ENCODE assay signal across 11 mouse cellular contexts in genomic region chr5:43456018-43456417, GRCm38 (mm10). TPM values are rescaled to one million over a fixed set of nuclear protein-coding genes. Genes with fewer than 3 reads are reported as not detected.
DNase-seq lines count a peak whose midpoint lies in the region; ATAC-seq and TF ChIP-seq lines count a peak whose summit lies in the region.
"Had no signal": no experiment of that assay in that cellular context is flagged by ENCODE, and none has a peak within 500 bp of the region (broad histone marks: within the 10 kb centered on the region; RNA-seq: fewer than 3 reads in every experiment).

No protein-coding gene starts in this region.

- H3K9ac ChIP-seq in heart, embryonic 14.5 days (ENCODE audit: low read length): no peak overlapping the region
- no peak overlapping the region for H3K9ac ChIP-seq in lung, postnatal 0 days (replicated peaks; ENCODE audit: low read depth)
- H3K9ac ChIP-seq: liver, embryonic 15.5 days; neural tube, embryonic 13.5 days had no signal

- H3K4me3 ChIP-seq in heart, embryonic 14.5 days (ENCODE audit: control insufficient read depth in 1 of 2, insufficient read depth in 1 of 2, low read depth in 1 of 2, low read length in 2 of 2): no peak overlapping the region
- no peak overlapping the region for H3K4me3 ChIP-seq in lung, postnatal 0 days (ENCODE audit: low read depth, low read length)
- H3K4me3 ChIP-seq: liver, embryonic 15.5 days; neural tube, embryonic 13.5 days had no signal

- DNase-seq in gastrocnemius, postnatal 10 days: peak; percentile 5
- no peak for DNase-seq in gastrocnemius, postnatal 36 days
- peak; percentile 36 for DNase-seq in embryo, embryonic 10.5 days (ENCODE audit: low spot score)
- DNase-seq in lung, postnatal 0 days (ENCODE audit: low spot score): peak; percentile 72
- no peak for DNase-seq in thymus, postnatal 0 days (ENCODE audit: low spot score)
- no peak for DNase-seq in adrenal gland, adult 18-20 months (ENCODE audit: low spot score in 2 of 2)
- no peak for DNase-seq in cerebellum, postnatal 25 days
- DNase-seq: B cell, adult 2 months had no signal

- 0 out of 2 replicates have a peak, but pooled peaks have one; percentile 19 for TF ChIP-seq EP300 in lung, postnatal 0 days (IDR thresholded peaks at IDR 0.05)

- WGBS in heart, embryonic 14.5 days: 7% methylated on average over 3 of the region's 3 CpGs
- WGBS in lung, postnatal 0 days: 48% methylated on average over 3 of the region's 3 CpGs

- no peak overlapping the region for H3K27ac ChIP-seq in heart, embryonic 14.5 days (replicated peaks in 1 of 2; ENCODE audit: control insufficient read depth in 1 of 2, insufficient read depth in 1 of 2, low read depth in 2 of 2, low read length in 2 of 2)
- H3K27ac ChIP-seq in lung, postnatal 0 days (ENCODE audit: low read length): no peak overlapping the region
- H3K27ac ChIP-seq: liver, embryonic 15.5 days; neural tube, embryonic 13.5 days had no signal

- no peaks in the 10 kb centered on the region for H3K4me1 ChIP-seq in heart, embryonic 14.5 days (ENCODE audit: control insufficient read depth in 2 of 2, insufficient read depth in 2 of 2, low read length in 2 of 2)
- H3K4me1 ChIP-seq in lung, postnatal 0 days (ENCODE audit: insufficient read depth, low read depth, low read length): no peaks in the 10 kb centered on the region
- H3K4me1 ChIP-seq: liver, embryonic 15.5 days; neural tube, embryonic 13.5 days had no signal

- intact Hi-C loops in gastrocnemius, postnatal 36 days (cut with DNase I): no loop called here

- no peaks in the 10 kb centered on the region for H3K27me3 ChIP-seq in heart, embryonic 14.5 days (ENCODE audit: control insufficient read depth, insufficient read depth, low read length)
- no peaks in the 10 kb centered on the region for H3K27me3 ChIP-seq in lung, postnatal 0 days (replicated peaks; ENCODE audit: insufficient read depth, low read length)
- H3K27me3 ChIP-seq: liver, embryonic 15.5 days; neural tube, embryonic 13.5 days had no signal

- ATAC-seq in heart, embryonic 14.5 days (ENCODE audit: insufficient number of reproducible peaks, insufficient read depth, low FRiP score, low read depth): peak; percentile 39; the same call in 1 of the 2 replicates
- peak; percentile 78 for ATAC-seq in lung, postnatal 0 days

- no peak overlapping the region for H3K4me2 ChIP-seq in heart, embryonic 14.5 days (ENCODE audit: low read length)
- H3K4me2 ChIP-seq in lung, postnatal 0 days (replicated peaks; ENCODE audit: low read depth, low read length): no peak overlapping the region
- H3K4me2 ChIP-seq: liver, embryonic 15.5 days; neural tube, embryonic 13.5 days had no signal

- TF ChIP-seq CTCF in lung, postnatal 0 days (IDR thresholded peaks at IDR 0.05): no peak

- no peaks in the 10 kb centered on the region for H3K9me3 ChIP-seq in heart, embryonic 14.5 days (ENCODE audit: control insufficient read depth, low read length)
- H3K9me3 ChIP-seq in lung, postnatal 0 days (ENCODE audit: low read length): no peaks in the 10 kb centered on the region
- H3K9me3 ChIP-seq: liver, embryonic 15.5 days; neural tube, embryonic 13.5 days had no signal

- H3K36me3 ChIP-seq in heart, embryonic 14.5 days (ENCODE audit: control insufficient read depth, insufficient read depth, low read length): no peaks in the 10 kb centered on the region
- no peaks in the 10 kb centered on the region for H3K36me3 ChIP-seq in lung, postnatal 0 days (ENCODE audit: insufficient read depth, low read length)
- H3K36me3 ChIP-seq: liver, embryonic 15.5 days; neural tube, embryonic 13.5 days had no signal

RNA-seq across cellular contexts. Expression of gene C1qtnf7, which starts 59.3 kb away (rescaled TPM):
- 1 to 10 TPM; 2.0 to 2.1 TPM for total RNA-seq in gastrocnemius, postnatal 10 days (2021)
- 1 to 10 TPM in 1 of 2 experiments, under 1 TPM in 1; 0.35 to 1.1 TPM for total RNA-seq in gastrocnemius, postnatal 36 days (2021)
- polyA plus RNA-seq in heart, embryonic 14.5 days (2014; fragmentation: Nextera tagmentation; extraction: Ambion mirVana): 6.0 and 7.0 TPM in 2 replicates
- 35.8 and 37.2 TPM in 2 replicates for polyA plus RNA-seq in lung, postnatal 0 days (2015; fragmentation: Nextera tagmentation; extraction: Ambion mirVana)
- polyA plus RNA-seq in thymus, postnatal 0 days (2015; fragmentation: Nextera tagmentation; extraction: Ambion mirVana): 1.2 TPM in 2 replicates
- 1 to 10 TPM; 3.9 to 5.1 TPM for total RNA-seq in adrenal gland, adult 18-20 months (2021)

Comparison
In these comparisons a context has a peak if more than half of its experiments do, and no peak if none do; other contexts are left out.
1. DNase-seq: peak in gastrocnemius, postnatal 10 days (single experiment), embryo, embryonic 10.5 days (single experiment) and lung, postnatal 0 days (single experiment); none in gastrocnemius, postnatal 36 days (0 of 2), thymus, postnatal 0 days (single experiment), adrenal gland, adult 18-20 months (0 of 2) and cerebellum, postnatal 25 days (0 of 2).